Mouse (Mus musculus) heart, embryonic 16.5 days (tissue): Measurements from ENCODE around the gene Gm17334. TPM values are rescaled to one million over a fixed set of nuclear protein-coding genes. Genes with fewer than 3 reads are reported as not detected.
A peak's percentile ranks its signal among the peaks of the same experiment; 100 is the strongest.

Experiments used
- ATAC-seq: fragments of 200-750 bp; cut with Nextera tagmentation; replicated peaks from 2 replicates; pipeline ENCODE4 v1.8.0; 2017; ENCODE audit warnings: moderate number of reproducible peaks; ENCODE audit not compliant: insufficient read depth, low FRiP score; ENCODE audit errors: extremely low read depth
- H3K27ac ChIP-seq: fragments of 300-500 bp; sonication (generic); 2 replicates; pipeline ENCODE4 v1.5.1; 2014; ENCODE audit warnings: mild to moderate bottlenecking, low read length, control low read depth, moderate library complexity
- H3K27me3 ChIP-seq: fragments of 300-500 bp; sonication (generic); 2 replicates; pipeline ENCODE4 v1.6.1; 2014; ENCODE audit warnings: low read length, mixed read lengths; ENCODE audit not compliant: control insufficient read depth, insufficient read depth
- H3K36me3 ChIP-seq: fragments of 300-500 bp; sonication (generic); 2 replicates; pipeline ENCODE4 v1.6.1; 2014; ENCODE audit not compliant: control insufficient read depth, insufficient read depth
- H3K4me1 ChIP-seq: fragments of 300-500 bp; sonication (generic); 2 replicates; pipeline ENCODE4 v1.6.1; 2014; ENCODE audit warnings: low read length, mixed read lengths; ENCODE audit not compliant: control insufficient read depth, insufficient read depth
- H3K4me2 ChIP-seq: fragments of 300-500 bp; sonication (generic); 2 replicates; pipeline ENCODE4 v1.6.1; 2014; ENCODE audit warnings: low read depth, mild to moderate bottlenecking, control low read depth, low read length
- H3K4me3 ChIP-seq: fragments of 300-500 bp; sonication (generic); 2 replicates; pipeline ENCODE4 v1.5.1; 2014; ENCODE audit warnings: mild to moderate bottlenecking, control low read depth, low read length
- H3K9ac ChIP-seq: fragments of 300-500 bp; sonication (generic); 2 replicates; pipeline ENCODE4 v1.6.1; 2014; ENCODE audit warnings: low read length, control low read depth
- H3K9me3 ChIP-seq: fragments of 300-500 bp; sonication (generic); replicated peaks from 2 replicates; pipeline ENCODE4 v1.6.1; 2016; ENCODE audit warnings: low read length; ENCODE audit not compliant: control insufficient read depth
- WGBS: fragments of 180-500 bp; shearing (Covaris S2); extraction: QIAGEN DNeasy Blood & Tissue Kit; methylation state at CpG from one replicate; pipeline ENCODE4 v1.1.7; 2014; 5-methylcytosine and 5-hydroxymethylcytosine counted together
- polyA plus RNA-seq: library from polyadenylated mRNA; unstranded; fragments of >200 nt; fragmentation: Nextera tagmentation; extraction: Ambion mirVana; gene quantifications from 2 replicates; pipeline ENCODE4 v1.2.1, GENCODE M21; 2015

The Gm17334 gene
- polyA plus RNA-seq, 1 experiment from 2014 or later = 0.53 TPM

DNA sequence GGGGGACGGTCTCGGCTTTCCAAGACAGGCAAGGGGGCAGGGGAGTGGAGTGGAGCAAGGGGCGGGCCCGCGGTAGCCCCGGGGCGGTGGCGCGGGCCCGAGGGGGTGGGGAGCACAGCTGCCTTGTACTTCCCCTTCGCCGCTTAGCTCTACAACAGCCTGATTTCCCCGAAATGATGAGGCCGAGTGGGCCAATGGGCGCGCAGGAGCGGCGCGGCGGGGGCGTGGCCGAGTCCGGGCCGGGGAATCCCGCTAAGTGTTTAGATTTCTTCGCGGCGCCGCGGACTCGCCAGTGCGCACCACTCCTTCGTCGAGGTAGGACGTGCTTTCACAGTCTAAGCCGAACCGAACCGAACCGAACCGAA, 3.2 kb downstream of the Gm17334 start, which contains the start of gene Irf1:
Gene Irf1, plus strand, starts transcription at position 255 of the 365 bp plus-strand sequence.
- H3K4me2 ChIP-seq = peak within 1 kb of the TSS; percentile 65
- H3K27ac ChIP-seq = peak within 1 kb of the TSS; percentile 82
- H3K36me3 ChIP-seq = peaks cover 11% of the 10 kb centered on the region
- H3K9me3 ChIP-seq = no peaks in the 10 kb centered on the region
- peak within 1 kb of the TSS; percentile 79 for H3K9ac ChIP-seq
- ATAC-seq = peak; percentile 87
- WGBS = under 1% methylated on average over 40 of the region's 40 CpGs
- no peaks in the 10 kb centered on the region for H3K27me3 ChIP-seq
- peaks cover 17% of the 10 kb centered on the region for H3K4me1 ChIP-seq
- peak within 1 kb of the TSS; percentile 89 for H3K4me3 ChIP-seq

DNA sequence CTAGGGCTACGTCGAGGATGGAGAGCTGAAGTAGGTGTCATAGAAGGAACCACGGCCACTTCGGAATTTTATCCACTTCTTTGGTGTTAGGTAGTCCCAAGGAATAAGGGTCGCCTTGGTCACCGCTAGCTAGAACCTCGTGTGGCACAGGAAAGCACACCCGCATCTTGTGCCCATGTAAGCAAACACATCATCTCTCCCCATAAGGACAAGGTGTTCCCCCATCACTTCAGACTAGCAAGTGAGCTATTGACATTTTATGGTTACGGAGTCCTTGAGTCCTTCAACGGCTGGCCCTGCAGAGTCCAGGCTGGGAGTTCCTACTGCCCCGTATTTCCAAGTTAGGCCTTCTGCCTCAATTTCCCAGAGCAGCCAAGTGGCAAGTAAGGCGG, 3.8 kb downstream of the Gm17334 start:
- ATAC-seq = no peak
- peak overlapping the region; percentile 33; the same call in 1 of the 2 replicates for H3K27ac ChIP-seq
- 52% methylated on average over 12 of the region's 12 CpGs for WGBS
- H3K4me3 ChIP-seq = peak overlapping the region; percentile 89
- peak overlapping the region; percentile 79 for H3K9ac ChIP-seq
- H3K4me1 ChIP-seq = peaks cover 22% of the 10 kb centered on the region
- H3K4me2 ChIP-seq = peak overlapping the region; percentile 65
- H3K27me3 ChIP-seq = no peaks in the 10 kb centered on the region
- H3K9me3 ChIP-seq = no peaks in the 10 kb centered on the region
- H3K36me3 ChIP-seq = peaks cover 6% of the 10 kb centered on the region; the same call in 1 of the 2 replicates

DNA sequence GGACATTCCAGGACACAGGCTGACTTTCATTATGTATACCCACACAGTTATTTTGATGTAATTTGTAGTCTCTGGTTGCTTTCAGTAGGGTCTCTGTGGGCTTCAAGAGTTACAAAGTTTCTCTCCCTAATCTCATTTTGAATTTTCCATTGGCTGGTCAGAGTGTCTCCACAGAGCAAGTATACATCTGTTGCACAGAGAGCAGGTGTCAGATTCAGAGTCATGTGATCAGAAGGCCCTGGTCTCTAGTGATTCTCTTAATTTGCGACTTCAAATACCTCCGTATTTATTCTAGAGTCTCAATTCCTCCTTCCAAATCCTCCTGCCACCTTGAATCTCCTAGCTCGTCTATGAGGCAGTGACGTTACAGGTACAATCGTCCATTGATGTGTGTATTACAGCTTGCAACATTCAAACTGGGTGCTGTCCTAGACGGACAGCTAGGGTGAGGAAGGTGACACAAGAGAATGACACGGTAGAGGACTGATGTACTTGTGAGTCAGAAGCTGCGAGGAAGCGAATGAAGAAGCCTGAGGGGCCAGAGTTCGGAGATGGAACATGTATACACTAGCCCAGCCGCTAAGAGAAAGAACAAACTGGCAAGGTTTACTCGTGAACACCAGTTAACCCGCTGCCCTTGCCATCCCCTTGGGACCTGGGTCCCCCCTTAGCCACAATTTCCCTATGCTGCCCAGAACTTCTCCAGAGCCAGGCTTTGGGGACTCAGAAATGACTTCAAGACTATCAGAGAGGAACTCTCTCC, 4.4 kb downstream of the Gm17334 start:
- WGBS = 79% methylated on average over 13 of the region's 13 CpGs
- ATAC-seq = no peak
- Histone ChIP-seq H3K4me2 (no peak overlapping the region), H3K9ac (no peak overlapping the region), H3K36me3 (0 out of 2 replicates have a peak, but pooled peaks cover 4% of the 10 kb centered on the region), H3K9me3 (no peaks in the 10 kb centered on the region), H3K27me3 (no peaks in the 10 kb centered on the region), H3K4me3 (no peak overlapping the region), H3K27ac (no peak overlapping the region), H3K4me1 (peaks cover 27% of the 10 kb centered on the region)

DNA sequence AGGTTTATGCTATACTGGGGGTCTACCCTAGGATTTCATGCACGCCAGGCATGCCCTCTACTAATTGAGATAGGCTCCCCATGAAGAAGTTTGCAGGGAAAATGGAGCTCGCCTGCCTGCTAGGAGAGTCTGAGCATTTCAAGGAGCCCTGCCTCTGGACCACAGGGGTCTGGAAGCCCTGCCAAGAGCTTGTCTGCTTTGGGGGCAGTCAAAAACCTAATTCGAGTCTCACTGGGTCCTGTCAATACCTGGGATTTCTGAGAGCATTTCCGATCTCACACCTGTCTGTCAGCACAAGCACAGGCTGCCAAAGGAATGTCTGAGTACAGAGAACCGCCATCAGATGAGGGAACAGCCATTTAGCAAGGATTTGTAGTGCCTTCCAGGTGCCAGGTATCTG, 8.4 kb downstream of the Gm17334 start:
- WGBS = 59% methylated on average over 5 of the region's 5 CpGs
- no peak for ATAC-seq
- Histone ChIP-seq H3K27me3 (no peaks in the 10 kb centered on the region), H3K9ac (0 out of 2 replicates have a peak overlapping the region, but pooled peaks have one; percentile 6), H3K9me3 (no peaks in the 10 kb centered on the region), H3K36me3 (no peaks in the 10 kb centered on the region), H3K27ac (peak overlapping the region; percentile 98), H3K4me3 (no peak overlapping the region), H3K4me2 (no peak overlapping the region), H3K4me1 (peaks cover 47% of the 10 kb centered on the region)

DNA sequence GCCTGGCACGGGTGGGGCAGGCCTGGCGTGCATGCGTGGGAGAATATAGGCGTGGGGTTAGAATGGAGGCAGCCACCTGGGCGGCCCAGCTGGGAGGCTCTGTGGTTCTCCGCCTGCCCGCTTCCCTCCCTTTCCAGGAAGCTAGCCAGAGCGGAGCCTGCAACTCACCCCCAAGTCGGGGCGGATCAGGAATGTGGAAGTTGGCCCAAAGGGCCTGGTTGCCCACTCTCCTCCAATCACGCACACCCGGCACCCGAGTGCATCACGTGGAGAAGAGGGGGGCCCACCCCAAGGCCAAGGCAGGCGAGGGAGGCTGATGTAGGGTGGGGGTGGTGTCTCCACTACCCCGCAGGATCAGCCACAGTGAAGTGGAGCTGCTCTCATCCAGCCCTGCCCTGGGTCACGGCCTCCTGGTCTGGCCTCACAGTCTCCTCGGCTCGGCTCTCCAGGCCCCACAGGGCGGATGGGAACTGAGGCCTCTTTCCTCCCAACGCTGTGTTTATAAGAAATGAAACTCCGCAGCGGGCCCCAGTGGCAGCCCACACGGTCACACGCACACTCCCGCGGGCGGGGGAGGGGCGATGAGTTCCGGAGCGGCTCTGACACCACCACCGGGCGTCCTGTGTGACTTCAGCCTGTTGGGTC, 9.4 kb downstream of the Gm17334 start:
- Histone ChIP-seq H3K4me2 (peak overlapping the region; percentile 86), H3K27me3 (no peaks in the 10 kb centered on the region), H3K27ac (peak overlapping the region; percentile 98), H3K4me1 (peaks cover 48% of the 10 kb centered on the region), H3K4me3 (peak overlapping the region; percentile 54), H3K9me3 (no peaks in the 10 kb centered on the region), H3K9ac (peak overlapping the region; percentile 78), H3K36me3 (no peaks in the 10 kb centered on the region)
- ATAC-seq = peak; percentile 70
- WGBS = 1% methylated on average over 33 of the region's 33 CpGs

DNA sequence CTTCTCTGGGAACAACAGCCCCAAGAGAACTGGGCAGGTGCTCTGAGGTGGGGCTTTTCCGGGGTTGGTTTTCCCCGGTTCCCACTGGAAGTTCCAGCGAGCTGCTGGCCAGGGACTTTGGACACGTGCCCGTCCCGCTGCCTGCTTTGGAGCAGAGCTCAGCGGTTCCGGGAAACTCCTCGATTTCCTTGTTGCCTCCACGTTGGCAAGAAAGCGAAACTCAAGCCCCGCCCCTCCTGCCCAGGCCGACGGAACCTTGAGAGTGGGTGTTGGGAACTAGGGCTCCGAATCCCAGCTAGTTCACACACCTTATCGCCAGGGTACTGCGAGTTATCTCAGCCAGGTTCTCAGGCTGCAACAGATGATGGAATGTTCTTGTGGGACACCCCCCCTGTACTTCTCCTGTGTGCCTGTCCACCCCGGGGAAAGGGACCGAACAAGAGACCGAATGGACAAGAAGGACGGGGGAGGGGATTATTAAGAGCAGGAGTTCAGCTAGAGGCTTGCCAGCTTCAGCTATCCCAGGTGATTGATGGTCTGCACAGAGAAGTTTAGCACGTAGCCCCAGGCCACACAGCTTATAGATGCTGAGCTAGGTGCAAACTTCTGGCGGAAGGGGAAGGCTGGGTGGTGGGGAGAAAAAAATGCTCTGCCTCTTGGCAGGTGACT, 10.0 kb downstream of the Gm17334 start:
- Histone ChIP-seq H3K4me1 (peaks cover 48% of the 10 kb centered on the region), H3K4me3 (peak overlapping the region; percentile 54), H3K27ac (peak overlapping the region; percentile 98), H3K4me2 (peak overlapping the region; percentile 86), H3K36me3 (no peaks in the 10 kb centered on the region), H3K27me3 (no peaks in the 10 kb centered on the region), H3K9me3 (no peaks in the 10 kb centered on the region), H3K9ac (peak overlapping the region; percentile 78)
- ATAC-seq = peak; percentile 6; the same call in 1 of the 2 replicates
- 2% methylated on average over 23 of the region's 23 CpGs for WGBS

DNA sequence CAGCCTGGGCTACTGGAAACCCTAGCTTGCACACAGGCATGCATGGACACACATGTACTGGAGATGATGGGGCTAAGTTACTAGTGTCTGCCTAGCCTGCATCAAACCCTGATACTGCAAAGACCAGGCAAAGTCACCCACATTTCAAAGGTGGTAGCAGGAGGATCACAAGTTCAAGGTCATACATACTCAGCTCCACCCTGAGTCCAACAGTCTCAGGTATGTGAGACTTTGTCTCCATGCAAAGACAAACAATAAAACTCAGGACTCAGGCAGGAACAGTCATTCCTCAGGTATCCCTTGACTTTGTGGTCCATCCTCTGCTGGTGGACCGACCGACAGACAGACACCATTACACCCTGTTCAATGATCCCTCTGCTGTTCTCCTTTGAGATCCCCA, 10.6 kb downstream of the Gm17334 start:
- no peaks in the 10 kb centered on the region for H3K9me3 ChIP-seq
- H3K27ac ChIP-seq = peak overlapping the region; percentile 98
- no peaks in the 10 kb centered on the region for H3K27me3 ChIP-seq
- H3K4me2 ChIP-seq = peak overlapping the region; percentile 86
- H3K36me3 ChIP-seq = no peaks in the 10 kb centered on the region
- ATAC-seq = no peak
- 30% methylated on average over 2 of the region's 2 CpGs for WGBS
- H3K4me3 ChIP-seq = peak overlapping the region; percentile 54
- peaks cover 48% of the 10 kb centered on the region for H3K4me1 ChIP-seq
- H3K9ac ChIP-seq = peak overlapping the region; percentile 78

DNA sequence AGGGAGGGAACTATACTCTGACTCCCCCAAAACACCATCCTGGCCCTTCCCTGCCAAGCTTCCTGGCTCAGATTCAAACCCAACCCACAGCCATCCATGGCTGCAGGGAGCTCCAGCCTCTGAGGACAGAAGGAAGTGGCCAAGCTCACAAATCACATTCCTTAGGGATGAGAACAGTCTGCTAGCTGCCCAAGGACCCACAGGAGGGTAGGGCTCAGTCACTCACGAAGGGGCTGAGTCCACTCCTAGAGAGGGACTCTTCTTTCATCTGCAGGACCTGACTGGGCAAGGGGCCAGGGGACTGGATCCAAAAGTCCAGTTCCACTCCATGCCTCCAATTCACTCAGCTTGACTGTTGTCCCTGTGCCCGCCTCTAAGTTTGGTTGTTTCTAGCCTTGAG, 11.2 kb downstream of the Gm17334 start:
- peak overlapping the region; percentile 13; the same call in 1 of the 2 replicates for H3K9ac ChIP-seq
- WGBS = 8% methylated on average over 2 of the region's 2 CpGs
- H3K27me3 ChIP-seq = no peaks in the 10 kb centered on the region
- peaks cover 48% of the 10 kb centered on the region for H3K4me1 ChIP-seq
- peak; percentile 40 for ATAC-seq
- H3K9me3 ChIP-seq = no peaks in the 10 kb centered on the region
- peak overlapping the region; percentile 86; the same call in 1 of the 2 replicates for H3K4me2 ChIP-seq
- H3K4me3 ChIP-seq = no peak overlapping the region
- no peaks in the 10 kb centered on the region for H3K36me3 ChIP-seq
- H3K27ac ChIP-seq = peak overlapping the region; percentile 98
